Mouse (Mus musculus): ENCODE data around the gene Rpl21.

DNA sequence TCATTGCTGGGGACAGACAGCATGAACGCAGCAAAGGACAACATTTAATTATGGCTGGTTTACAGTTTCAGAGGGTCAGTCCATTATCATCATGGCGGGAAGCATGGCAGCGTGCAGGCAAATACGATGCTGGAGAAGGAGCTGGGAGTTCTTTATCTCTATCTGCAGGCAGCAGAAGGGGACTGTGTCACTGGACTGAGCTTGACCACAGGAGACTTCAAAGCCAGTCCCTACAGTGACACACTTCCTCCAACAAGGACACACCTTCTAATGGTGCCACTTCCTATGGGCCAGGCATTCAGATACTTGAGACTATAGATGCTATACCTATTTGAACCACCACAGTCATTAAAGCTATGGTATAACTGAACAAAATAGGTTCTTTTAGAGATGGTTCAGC lies 17.3 kb upstream of the Rpl21 start:
- TF ChIP-seq POLR2A (IDR thresholded peaks at IDR 0.05; ENCODE audit: insufficient read depth, low read depth, low read length) (no peak), CTCF (IDR thresholded peaks at IDR 0.05; ENCODE audit: insufficient read depth, low read depth, low read length) (no peak)
